Mouse (Mus musculus) kidney, embryonic 15.5 days (tissue): Measurements from ENCODE around the gene Mnat1. TPM values are rescaled to one million over a fixed set of nuclear protein-coding genes. Genes with fewer than 3 reads are reported as not detected.
"Not testable (repeated sequence)": the region's sequence is repeated elsewhere in the genome, so short reads cannot be mapped to it uniquely, and the experiment has no call there.

Source experiments
- ATAC-seq: fragments of 200-750 bp; cut with Nextera tagmentation; replicated peaks from 2 replicates; pipeline ENCODE4 v1.8.0; 2017; ENCODE audit warnings: moderate TSS enrichment; ENCODE audit not compliant: low FRiP score
- H3K27ac ChIP-seq: fragments of 300-500 bp; sonication (generic); 2 replicates; pipeline ENCODE4 v1.5.1; 2015; ENCODE audit warnings: mild to moderate bottlenecking, inconsistent platforms
- H3K27me3 ChIP-seq: fragments of 300-500 bp; sonication (generic); 2 replicates; pipeline ENCODE4 v1.6.1; 2015; ENCODE audit warnings: inconsistent platforms
- H3K36me3 ChIP-seq: fragments of 300-500 bp; sonication (generic); 2 replicates; pipeline ENCODE4 v1.6.1; 2015; ENCODE audit warnings: inconsistent platforms
- H3K4me1 ChIP-seq: fragments of 300-500 bp; sonication (generic); 2 replicates; pipeline ENCODE4 v1.6.1; 2015; ENCODE audit warnings: inconsistent platforms
- H3K4me2 ChIP-seq: fragments of 300-500 bp; sonication (generic); 2 replicates; pipeline ENCODE4 v1.6.1; 2015; ENCODE audit warnings: moderate library complexity, mild to moderate bottlenecking, inconsistent platforms
- H3K4me3 ChIP-seq: fragments of 300-500 bp; sonication (generic); replicated peaks from 2 replicates; pipeline ENCODE4 v1.5.1; 2015; ENCODE audit warnings: mild to moderate bottlenecking, inconsistent platforms
- H3K9ac ChIP-seq: fragments of 300-500 bp; sonication (generic); 2 replicates; pipeline ENCODE4 v1.6.1; 2015; ENCODE audit warnings: mild to moderate bottlenecking, inconsistent platforms
- H3K9me3 ChIP-seq: fragments of 300-500 bp; sonication (generic); replicated peaks from 2 replicates; pipeline ENCODE4 v1.6.1; 2016; ENCODE audit warnings: inconsistent platforms
- WGBS: fragments of 180-500 bp; shearing (Covaris S2); methylation state at CpG from one replicate; pipeline ENCODE4 v1.1.7; 2015; ENCODE audit warnings: mixed read lengths; 5-methylcytosine and 5-hydroxymethylcytosine counted together
- polyA plus RNA-seq: library from polyadenylated mRNA; unstranded; fragments of >200 nt; fragmentation: Nextera tagmentation; extraction: Ambion mirVana; gene quantifications from 2 replicates; pipeline ENCODE4 v1.2.1, GENCODE M21; 2015

Mnat1 gene
- polyA plus RNA-seq, result 33.4 and 35.4 TPM in 2 replicates

GRCm38 (mm10) chr12:73123093-73124041, at the start of gene Mnat1:
Mnat1 (plus strand) TSS chr12:73123717.
- peak within 1 kb of the TSS; percentile 82 for H3K4me3 ChIP-seq
- H3K36me3 ChIP-seq, result no peaks in the 10 kb centered on the region
- H3K4me2 ChIP-seq, result peak within 1 kb of the TSS; percentile 62
- peak within 1 kb of the TSS; percentile 78 for H3K27ac ChIP-seq
- H3K9ac ChIP-seq, result peak within 1 kb of the TSS; percentile 72
- peak; percentile 69 for ATAC-seq
- WGBS, result 1% methylated on average over 23 of the region's 23 CpGs
- H3K4me1 ChIP-seq, result peaks cover 9% of the 10 kb centered on the region
- H3K27me3 ChIP-seq, result no peaks in the 10 kb centered on the region
- H3K9me3 ChIP-seq, result no peaks in the 10 kb centered on the region

- not testable (repeated sequence) for H3K4me3 ChIP-seq, H3K27me3 ChIP-seq, H3K27ac ChIP-seq, H3K36me3 ChIP-seq, ATAC-seq, H3K4me2 ChIP-seq, H3K9ac ChIP-seq, H3K9me3 ChIP-seq, H3K4me1 ChIP-seq
- 89% methylated on average over 4 of the region's 4 CpGs for WGBS
Observed at GRCm38 (mm10) chr12:73081828-73082227, 41.7 kb upstream of the Mnat1 start.

- Histone ChIP-seq H3K9ac (no peak overlapping the region), H3K4me3 (no peak overlapping the region), H3K4me2 (no peak overlapping the region), H3K9me3 (no peaks in the 10 kb centered on the region), H3K4me1 (no peaks in the 10 kb centered on the region), H3K27ac (no peak overlapping the region), H3K36me3 (no peaks in the 10 kb centered on the region), H3K27me3 (no peaks in the 10 kb centered on the region)
- WGBS, result 85% methylated on average over 4 of the region's 4 CpGs
- ATAC-seq, result no peak
Observed at GRCm38 (mm10) chr12:73083773-73084172, 39.7 kb upstream of the Mnat1 start.

DNA sequence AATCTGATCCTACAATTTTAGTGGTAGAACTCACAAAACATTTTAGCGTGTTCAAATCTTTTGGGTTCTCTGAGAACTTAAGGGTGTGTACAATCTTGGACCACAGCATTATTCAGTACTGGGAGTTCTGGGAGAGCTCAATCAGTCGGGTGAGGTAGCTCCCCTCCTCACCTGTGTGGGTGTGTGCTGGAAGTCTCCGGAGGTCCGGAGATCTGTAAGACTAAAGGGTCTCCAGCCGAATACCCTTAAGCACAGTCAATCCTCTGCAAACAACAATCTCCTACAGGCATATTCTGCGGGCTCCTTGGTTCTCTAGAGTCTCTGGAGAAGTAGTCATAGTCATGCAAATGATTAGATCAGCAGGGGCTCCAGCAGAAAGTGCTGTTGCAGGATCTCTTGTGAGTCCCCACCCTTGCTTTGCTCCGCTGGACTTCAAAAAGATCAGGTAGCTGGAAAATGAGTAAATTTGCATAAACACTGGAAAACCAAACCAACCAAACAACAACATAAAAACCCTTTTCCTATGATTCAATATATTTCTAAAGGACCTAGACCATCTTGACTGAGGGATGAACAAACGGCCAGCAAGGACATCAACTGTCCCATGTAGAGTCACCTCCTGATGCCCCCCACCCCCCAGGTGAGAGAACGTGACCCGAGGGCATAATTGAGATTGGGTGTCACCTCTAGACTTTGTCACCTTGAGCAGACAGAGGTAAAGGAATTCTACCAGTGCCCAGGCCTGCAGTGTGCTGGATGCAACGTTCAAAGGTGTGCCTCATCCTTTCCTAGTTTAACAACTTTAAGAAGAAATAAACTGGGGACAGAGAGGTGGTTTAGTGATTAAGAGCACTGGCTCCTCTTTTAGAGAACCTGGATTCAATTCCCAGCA, 37.5 kb upstream of the Mnat1 start:
- Histone ChIP-seq H3K36me3 (no peaks in the 10 kb centered on the region), H3K27me3 (no peaks in the 10 kb centered on the region), H3K4me2 (no peak overlapping the region), H3K27ac (no peak overlapping the region), H3K9me3 (no peaks in the 10 kb centered on the region), H3K4me3 (no peak overlapping the region), H3K9ac (no peak overlapping the region), H3K4me1 (no peaks in the 10 kb centered on the region)
- ATAC-seq, result no peak
- WGBS, result 29% methylated on average over 11 of the region's 11 CpGs

DNA sequence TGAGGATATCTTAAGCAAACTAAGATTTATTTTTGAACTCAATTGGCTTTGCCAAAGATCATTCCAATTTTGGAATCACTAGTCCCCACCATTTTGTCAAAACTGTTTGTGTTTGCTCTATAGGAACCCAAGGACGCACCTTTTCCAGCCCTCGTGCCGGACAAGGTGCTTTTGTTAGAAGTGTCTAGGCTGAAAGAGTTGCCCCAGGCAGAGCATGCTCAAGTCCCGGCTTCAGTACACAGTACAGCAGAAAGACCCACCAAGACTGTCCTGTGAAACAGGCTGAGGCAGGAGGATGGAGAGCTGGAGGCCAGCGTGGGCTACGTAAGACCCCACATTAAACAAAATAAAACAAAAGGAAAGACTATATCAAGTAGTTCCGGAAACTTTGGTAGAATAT, 36.4 kb upstream of the Mnat1 start:
- no peaks in the 10 kb centered on the region for H3K36me3 ChIP-seq
- no peak overlapping the region for H3K4me3 ChIP-seq
- H3K4me1 ChIP-seq, result no peaks in the 10 kb centered on the region
- no peak overlapping the region for H3K27ac ChIP-seq
- no peaks in the 10 kb centered on the region for H3K9me3 ChIP-seq
- no peak overlapping the region for H3K9ac ChIP-seq
- H3K4me2 ChIP-seq, result no peak overlapping the region
- WGBS, result 85% methylated on average over 7 of the region's 7 CpGs
- no peak for ATAC-seq
- H3K27me3 ChIP-seq, result no peaks in the 10 kb centered on the region

DNA sequence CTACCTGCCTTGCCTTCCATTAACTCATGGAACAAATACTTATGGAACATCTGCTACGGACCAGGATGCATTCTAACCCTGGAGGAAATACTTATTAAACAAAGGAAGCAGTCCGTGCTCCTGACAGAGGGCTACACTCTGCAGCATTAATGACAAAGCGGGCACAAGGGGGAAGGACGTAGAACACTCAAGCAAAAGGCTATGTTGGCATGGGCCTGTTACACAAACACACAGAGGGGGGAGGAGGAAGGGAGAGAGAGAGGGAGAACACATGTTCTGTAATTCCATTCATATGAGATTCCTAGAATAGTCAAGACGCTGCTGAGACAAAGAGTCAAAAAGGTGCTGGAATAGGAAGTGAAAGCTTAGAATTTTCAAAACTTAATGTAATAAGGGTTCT, 35.0 kb upstream of the Mnat1 start:
- Histone ChIP-seq H3K4me1 (no peaks in the 10 kb centered on the region), H3K9ac (no peak overlapping the region), H3K36me3 (no peaks in the 10 kb centered on the region), H3K27ac (no peak overlapping the region), H3K9me3 (no peaks in the 10 kb centered on the region), H3K4me3 (no peak overlapping the region), H3K4me2 (no peak overlapping the region), H3K27me3 (no peaks in the 10 kb centered on the region)
- ATAC-seq, result no peak
- WGBS, result 76% methylated on average over 5 of the region's 5 CpGs

GRCm38 (mm10) chr12:73088911-73089310, 34.6 kb upstream of the Mnat1 start:
- Histone ChIP-seq H3K27me3 (no peaks in the 10 kb centered on the region), H3K27ac (no peak overlapping the region), H3K4me2 (no peak overlapping the region), H3K9me3 (no peaks in the 10 kb centered on the region), H3K36me3 (no peaks in the 10 kb centered on the region), H3K9ac (no peak overlapping the region), H3K4me3 (no peak overlapping the region), H3K4me1 (no peaks in the 10 kb centered on the region)
- 71% methylated on average over 5 of the region's 5 CpGs for WGBS
- no peak for ATAC-seq

GRCm38 (mm10) chr12:73090672-73091335, 32.7 kb upstream of the Mnat1 start:
- H3K27me3 ChIP-seq, result no peaks in the 10 kb centered on the region
- H3K27ac ChIP-seq, result 0 out of 2 replicates have a peak overlapping the region, but pooled peaks have one; percentile 14
- H3K4me2 ChIP-seq, result no peak overlapping the region
- 68% methylated on average over 7 of the region's 7 CpGs for WGBS
- no peak for ATAC-seq
- H3K4me1 ChIP-seq, result no peaks in the 10 kb centered on the region
- H3K9ac ChIP-seq, result no peak overlapping the region
- no peaks in the 10 kb centered on the region for H3K9me3 ChIP-seq
- no peaks in the 10 kb centered on the region for H3K36me3 ChIP-seq
- no peak overlapping the region for H3K4me3 ChIP-seq

- Histone ChIP-seq H3K4me1 (no peaks in the 10 kb centered on the region), H3K4me2 (no peak overlapping the region), H3K9ac (no peak overlapping the region), H3K4me3 (no peak overlapping the region), H3K36me3 (no peaks in the 10 kb centered on the region), H3K27ac (no peak overlapping the region), H3K9me3 (no peaks in the 10 kb centered on the region), H3K27me3 (no peaks in the 10 kb centered on the region)
- WGBS, result 71% methylated on average over 2 of the region's 2 CpGs
- ATAC-seq, result no peak
Observed at GRCm38 (mm10) chr12:73094189-73094588, 29.3 kb upstream of the Mnat1 start.

- ATAC-seq, result peak; percentile 58; the same call in 1 of the 2 replicates
- no peaks in the 10 kb centered on the region for H3K4me1 ChIP-seq
- 32% methylated on average over 2 of the region's 2 CpGs for whole genome bisulfite sequencing
Observed at GRCm38 (mm10) chr12:73094605-73095004, 28.9 kb upstream of the Mnat1 start.

DNA sequence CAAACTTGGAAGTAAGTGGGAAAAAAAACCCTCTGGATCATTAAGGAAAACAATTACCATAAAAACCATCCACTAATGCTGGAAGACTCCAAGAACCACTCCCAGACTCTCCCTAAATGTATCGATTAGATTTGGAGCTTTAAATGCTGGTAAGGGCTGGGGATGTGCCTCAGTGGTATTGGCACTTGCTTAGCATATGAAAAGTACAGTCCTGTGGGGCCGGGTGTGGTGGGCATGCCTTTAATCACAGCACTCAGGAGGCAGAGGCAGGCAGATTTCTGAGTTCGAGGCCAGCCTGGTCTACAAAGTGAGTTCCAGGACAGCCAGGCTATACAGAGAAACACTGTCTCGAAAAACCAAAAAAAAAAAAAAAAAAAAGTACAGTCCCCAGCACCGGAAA, 27.3 kb upstream of the Mnat1 start:
- not testable (repeated sequence) for ATAC-seq, H3K9ac ChIP-seq, H3K4me2 ChIP-seq, H3K4me3 ChIP-seq, H3K36me3 ChIP-seq, H3K27ac ChIP-seq, H3K27me3 ChIP-seq, H3K4me1 ChIP-seq, H3K9me3 ChIP-seq
- 92% methylated on average over 5 of the region's 5 CpGs for WGBS

More at GRCm38 (mm10) chr12:73094605-73095004, 28.9 kb upstream of the Mnat1 start:
- Histone ChIP-seq H3K9ac (no peak overlapping the region), H3K36me3 (no peaks in the 10 kb centered on the region), H3K27ac (no peak overlapping the region), H3K4me2 (no peak overlapping the region), H3K9me3 (no peaks in the 10 kb centered on the region), H3K27me3 (no peaks in the 10 kb centered on the region), H3K4me3 (no peak overlapping the region)
